Mouse (Mus musculus): ENCODE data around the gene Gramd1c. TPM values are rescaled to one million over a fixed set of nuclear protein-coding genes. Genes with fewer than 3 reads are reported as not detected.

Gramd1c gene
- 2.8 and 2.9 TPM in 2 replicates for polyA plus RNA-seq (2015; fragmentation: Nextera tagmentation; extraction: Ambion mirVana)

DNA sequence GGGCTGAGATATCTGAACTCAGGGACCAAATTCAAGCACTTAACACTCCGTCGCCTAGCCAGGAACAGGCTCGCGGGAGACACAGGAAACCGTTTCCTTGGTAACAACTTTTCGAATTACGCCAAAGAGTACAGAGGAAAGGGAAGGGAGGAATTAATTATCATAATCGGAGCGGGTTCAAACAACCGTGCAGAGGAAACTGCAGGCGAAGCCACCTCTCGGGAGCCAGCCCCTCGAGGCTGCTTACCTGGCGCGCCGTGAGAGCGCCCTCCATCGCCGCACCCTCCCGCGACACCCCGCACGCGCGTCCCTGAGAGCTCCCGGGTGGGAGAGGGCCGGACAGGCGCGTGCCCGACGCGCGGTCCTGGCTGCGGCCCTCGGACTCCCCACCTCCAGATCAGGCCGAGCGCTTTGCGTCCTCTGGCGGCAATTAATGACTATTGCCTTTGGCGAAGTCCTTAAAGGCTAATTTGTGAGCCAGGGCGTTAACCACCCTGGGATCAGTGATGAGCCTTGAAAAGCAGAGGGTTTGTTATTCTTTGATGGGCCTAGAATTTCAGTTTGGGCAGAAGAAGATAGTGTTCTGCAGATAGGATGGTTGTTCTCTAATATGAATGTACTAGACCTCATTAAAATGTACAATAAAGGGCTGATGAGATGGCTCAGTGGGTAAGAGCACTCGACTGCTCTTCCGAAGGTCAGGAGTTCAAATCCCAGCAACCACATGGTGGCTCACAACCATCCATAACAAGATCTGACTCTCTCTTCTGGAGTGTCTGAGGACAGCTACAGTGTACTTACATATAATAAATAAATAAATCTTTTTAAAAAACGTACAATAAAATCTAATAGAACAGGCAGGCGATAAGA, at the start of gene Gramd1c:
Gene Gramd1c (minus strand): TSS at position 321 of the 870 bp plus-strand sequence.
- Histone ChIP-seq H3K27ac (replicated peaks) (no peak within 1 kb of the TSS), H3K4me1 (replicated peaks) (0 out of 2 replicates have a peak, but pooled peaks cover 6% of the 10 kb centered on the region), H3K4me2 (peak within 1 kb of the TSS; percentile 74), H3K4me3 (replicated peaks) (peak within 1 kb of the TSS; percentile 59), H3K36me3 (replicated peaks) (no peaks in the 10 kb centered on the region), H3K9ac (peak within 1 kb of the TSS; percentile 42; the same call in 1 of the 2 replicates), H3K9me3 (replicated peaks) (no peaks in the 10 kb centered on the region), H3K27me3 (peaks cover 3% of the 10 kb centered on the region; the same call in 1 of the 2 replicates)
- peak; percentile 61 for ATAC-seq (ENCODE audit: insufficient read depth)
- 5% methylated on average over 45 of the region's 45 CpGs for WGBS (ENCODE audit: insufficient replicate concordance)

DNA sequence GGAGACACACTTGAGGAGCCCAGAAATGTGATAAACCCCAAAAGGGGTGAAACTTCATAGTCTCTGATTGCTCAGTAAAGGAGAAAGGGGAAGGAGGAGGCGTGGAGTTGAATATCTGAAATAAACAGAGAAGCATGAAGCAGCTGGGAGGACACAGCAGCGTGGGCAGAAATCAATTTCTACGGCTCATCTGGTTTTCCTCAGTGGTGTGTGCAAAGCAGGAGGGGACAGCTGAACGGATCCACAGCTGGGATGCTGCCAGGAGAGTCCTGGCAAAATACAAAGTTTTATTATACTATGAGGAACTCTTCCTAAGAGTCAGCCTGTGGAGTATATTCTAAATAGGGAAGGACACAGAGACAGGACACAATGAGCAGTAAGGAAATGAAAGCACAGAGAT, 45.9 kb upstream of the Gramd1c start:
- Histone ChIP-seq H3K9ac (no peak overlapping the region), H3K9me3 (replicated peaks) (no peaks in the 10 kb centered on the region), H3K4me2 (no peak overlapping the region), H3K27me3 (no peaks in the 10 kb centered on the region), H3K4me1 (replicated peaks) (no peaks in the 10 kb centered on the region), H3K27ac (replicated peaks) (no peak overlapping the region), H3K4me3 (replicated peaks) (no peak overlapping the region), H3K36me3 (replicated peaks) (peaks cover 56% of the 10 kb centered on the region)
- ATAC-seq (ENCODE audit: insufficient read depth): no peak
- 71% methylated on average over 4 of the region's 4 CpGs for WGBS (ENCODE audit: insufficient replicate concordance)

DNA sequence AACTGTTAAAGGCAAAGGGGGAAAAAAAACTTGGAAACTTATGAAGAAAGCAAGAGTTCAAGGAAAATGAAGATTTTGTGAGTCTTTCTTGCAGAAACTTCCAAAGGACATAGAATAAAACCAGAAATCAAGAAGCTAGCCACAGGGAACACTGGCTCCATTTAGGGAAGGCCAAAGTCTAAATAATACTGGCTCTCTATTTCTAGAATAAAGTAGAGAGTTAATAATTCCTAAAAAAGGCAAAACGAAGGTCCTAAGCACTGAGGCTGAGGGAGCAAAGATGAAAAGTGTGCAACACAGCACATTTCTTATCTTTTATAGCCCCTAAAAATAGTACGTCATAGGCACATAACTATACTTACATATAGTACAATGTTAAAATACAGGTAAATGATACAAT, 42.1 kb upstream of the Gramd1c start:
- no peak for ATAC-seq (ENCODE audit: insufficient read depth)
- Histone ChIP-seq H3K27ac (replicated peaks) (no peak overlapping the region), H3K27me3 (no peaks in the 10 kb centered on the region), H3K9me3 (replicated peaks) (no peaks in the 10 kb centered on the region), H3K4me2 (no peak overlapping the region), H3K9ac (no peak overlapping the region), H3K4me1 (replicated peaks) (no peaks in the 10 kb centered on the region), H3K4me3 (replicated peaks) (no peak overlapping the region), H3K36me3 (replicated peaks) (peaks cover 76% of the 10 kb centered on the region)
- WGBS (ENCODE audit: insufficient replicate concordance): 78% methylated on average over 2 of the region's 2 CpGs

DNA sequence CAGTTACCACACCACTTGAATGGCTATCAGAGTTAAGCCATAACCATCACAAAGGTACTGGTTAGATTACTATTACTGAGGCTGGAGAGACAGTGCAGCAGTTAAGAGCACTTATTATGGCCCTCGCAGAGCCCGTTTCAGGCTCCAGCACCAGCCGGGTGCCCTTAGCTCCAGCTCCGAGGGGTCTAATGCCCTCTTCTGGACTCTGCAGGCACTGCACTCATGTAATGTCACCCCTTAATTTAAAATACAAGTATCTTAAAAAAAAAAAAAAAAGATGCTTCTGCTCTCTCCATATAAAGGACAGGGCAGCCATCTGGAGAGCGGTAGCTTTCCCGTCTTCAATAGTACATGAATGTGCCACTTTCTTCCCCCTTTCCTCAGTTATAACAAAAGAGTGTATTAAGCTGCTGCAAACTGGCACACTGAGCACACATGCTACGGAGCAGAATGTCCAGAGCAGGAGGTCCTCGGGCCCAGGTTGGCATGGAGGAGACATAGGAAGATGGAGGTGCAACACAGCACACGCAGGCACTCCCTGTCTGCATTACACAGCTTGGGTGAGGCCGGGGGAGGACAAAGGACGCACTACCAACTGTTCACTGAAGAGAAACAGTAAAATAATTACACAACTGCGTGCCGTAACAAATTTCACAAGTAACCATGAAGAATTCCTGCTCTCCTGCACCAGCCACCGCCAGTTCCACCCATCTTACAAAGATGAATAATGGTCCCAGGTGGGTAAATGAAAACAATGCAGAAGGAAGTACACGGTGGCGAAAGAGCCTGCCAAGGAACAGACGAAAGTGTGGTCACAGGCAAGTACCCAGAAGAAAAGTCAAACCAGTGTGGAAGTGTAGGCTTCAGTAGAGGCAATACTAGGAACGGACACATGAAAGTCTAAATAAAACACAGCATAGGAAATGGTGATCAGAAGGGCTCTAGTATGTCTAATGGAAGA, 40.9 kb upstream of the Gramd1c start:
- H3K27me3 ChIP-seq: no peaks in the 10 kb centered on the region

DNA sequence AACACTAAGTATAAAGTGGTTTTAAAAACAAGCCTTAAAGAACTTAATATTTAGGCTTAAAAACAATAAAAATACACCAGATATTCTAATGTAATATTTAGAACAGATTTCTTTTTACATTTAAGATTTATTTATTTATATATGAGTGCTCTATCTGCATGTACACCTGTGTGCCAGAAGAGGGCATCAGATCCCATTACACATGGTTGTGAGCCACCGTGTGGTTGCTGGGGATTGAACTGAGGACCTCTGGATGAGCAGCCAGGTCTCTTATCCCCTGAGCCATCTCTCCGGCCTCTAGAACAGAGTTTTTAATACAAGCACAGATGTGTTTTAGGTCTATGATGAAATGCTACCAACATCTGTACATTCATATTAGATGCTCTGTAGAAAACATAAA, 39.8 kb upstream of the Gramd1c start:
- no peaks in the 10 kb centered on the region for H3K9me3 ChIP-seq (replicated peaks)
- peaks cover 75% of the 10 kb centered on the region for H3K36me3 ChIP-seq (replicated peaks)
- H3K4me2 ChIP-seq: no peak overlapping the region
- no peak overlapping the region for H3K4me3 ChIP-seq (replicated peaks)
- H3K9ac ChIP-seq: no peak overlapping the region
- no peaks in the 10 kb centered on the region for H3K4me1 ChIP-seq (replicated peaks)
- H3K27me3 ChIP-seq: no peaks in the 10 kb centered on the region
- no peak for ATAC-seq (ENCODE audit: insufficient read depth)
- WGBS (ENCODE audit: insufficient replicate concordance): 81% methylated on average over 2 of the region's 2 CpGs
- H3K27ac ChIP-seq (replicated peaks): no peak overlapping the region

More for the DNA sequence above, 40.9 kb upstream of the Gramd1c start:
- peaks cover 76% of the 10 kb centered on the region for H3K36me3 ChIP-seq (replicated peaks)
- H3K27ac ChIP-seq (replicated peaks): no peak overlapping the region
- H3K4me1 ChIP-seq (replicated peaks): no peaks in the 10 kb centered on the region
- H3K4me2 ChIP-seq: no peak overlapping the region
- ATAC-seq (ENCODE audit: insufficient read depth): no peak
- no peaks in the 10 kb centered on the region for H3K9me3 ChIP-seq (replicated peaks)
- H3K9ac ChIP-seq: no peak overlapping the region
- no peak overlapping the region for H3K4me3 ChIP-seq (replicated peaks)
- WGBS (ENCODE audit: insufficient replicate concordance): 79% methylated on average over 18 of the region's 18 CpGs

DNA sequence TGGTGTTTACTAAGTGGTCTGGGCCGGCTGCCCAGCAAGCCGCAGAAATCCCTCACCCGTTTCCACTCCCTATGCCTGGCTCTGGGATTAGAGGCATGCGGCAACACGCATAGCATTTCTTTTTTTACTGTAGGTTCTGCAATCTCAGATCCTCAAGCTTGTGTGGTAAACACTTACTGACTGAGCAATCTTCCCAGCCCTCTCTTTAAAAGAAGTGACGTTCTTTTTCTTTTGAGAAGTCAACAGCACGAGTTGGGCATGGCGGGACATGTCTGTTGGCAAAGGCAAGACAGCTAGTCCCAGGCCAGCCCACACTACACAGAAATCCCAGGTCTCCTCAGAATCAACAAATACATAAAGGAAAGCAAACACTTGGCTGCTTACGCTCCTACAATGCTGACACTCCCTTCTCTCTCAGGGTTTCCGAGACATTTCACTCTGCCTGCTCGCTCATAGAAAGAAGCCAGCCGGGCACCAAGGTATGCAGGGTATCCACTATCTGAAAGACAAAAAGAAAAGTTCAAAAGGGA, 38.1 kb upstream of the Gramd1c start:
- Histone ChIP-seq H3K4me3 (replicated peaks) (no peak overlapping the region), H3K27ac (replicated peaks) (no peak overlapping the region), H3K9ac (no peak overlapping the region), H3K9me3 (replicated peaks) (no peaks in the 10 kb centered on the region), H3K27me3 (no peaks in the 10 kb centered on the region), H3K4me1 (replicated peaks) (no peaks in the 10 kb centered on the region), H3K4me2 (no peak overlapping the region), H3K36me3 (replicated peaks) (peaks cover 70% of the 10 kb centered on the region)
- WGBS (ENCODE audit: insufficient replicate concordance): 83% methylated on average over 12 of the region's 12 CpGs
- ATAC-seq (ENCODE audit: insufficient read depth): no peak

DNA sequence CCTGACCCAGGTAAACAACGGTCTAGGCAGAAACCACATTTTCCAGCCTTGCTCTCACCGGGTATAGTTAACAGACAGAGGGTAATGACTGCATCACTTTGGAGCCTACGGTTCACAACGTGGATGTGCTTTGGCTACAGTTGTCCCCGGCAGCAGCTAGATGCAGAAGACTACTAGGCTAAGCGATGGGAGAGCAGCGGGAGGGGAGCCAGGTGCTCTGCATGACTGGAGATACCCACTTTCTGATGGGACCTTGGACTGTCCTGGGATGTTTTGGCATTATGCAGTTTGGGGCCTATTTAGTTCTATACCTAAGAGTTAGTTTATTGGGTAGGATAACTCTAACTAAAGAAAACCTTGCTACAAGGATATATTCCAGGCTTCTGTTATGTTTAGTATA, 36.2 kb upstream of the Gramd1c start:
- Histone ChIP-seq H3K4me3 (replicated peaks) (no peak overlapping the region), H3K36me3 (replicated peaks) (peaks cover 73% of the 10 kb centered on the region)

DNA sequence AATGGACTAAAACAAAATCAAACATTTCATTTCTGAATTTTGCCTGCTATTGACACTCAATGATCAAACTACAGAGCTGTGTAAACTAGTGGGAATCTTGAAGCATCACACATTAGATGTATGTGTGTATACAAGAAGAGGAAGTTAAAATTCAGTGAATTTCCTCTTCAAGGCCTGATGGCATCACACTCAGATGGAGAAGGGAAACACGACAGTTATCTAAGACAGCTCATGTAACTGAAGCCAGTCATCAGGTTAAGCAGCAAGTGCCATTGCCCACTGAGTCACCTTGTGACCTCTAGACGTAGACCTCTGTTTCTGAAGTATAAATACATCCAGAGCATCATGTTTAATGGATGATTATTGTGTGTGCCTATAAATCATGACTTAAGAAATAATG, 24.5 kb upstream of the Gramd1c start:
- H3K4me1 ChIP-seq (replicated peaks): no peaks in the 10 kb centered on the region
- no peaks in the 10 kb centered on the region for H3K27me3 ChIP-seq
- no peak overlapping the region for H3K9ac ChIP-seq
- no peak for ATAC-seq (ENCODE audit: insufficient read depth)
- H3K36me3 ChIP-seq (replicated peaks): peaks cover 40% of the 10 kb centered on the region
- H3K27ac ChIP-seq (replicated peaks): no peak overlapping the region
- no peak overlapping the region for H3K4me3 ChIP-seq (replicated peaks)
- H3K4me2 ChIP-seq: no peak overlapping the region
- WGBS (ENCODE audit: insufficient replicate concordance): 26% methylated on average over 2 of the region's 2 CpGs
- H3K9me3 ChIP-seq (replicated peaks): no peaks in the 10 kb centered on the region

More for the DNA sequence above, 36.2 kb upstream of the Gramd1c start:
- Histone ChIP-seq H3K4me2 (no peak overlapping the region), H3K9ac (no peak overlapping the region), H3K4me1 (replicated peaks) (no peaks in the 10 kb centered on the region), H3K27me3 (no peaks in the 10 kb centered on the region), H3K9me3 (replicated peaks) (no peaks in the 10 kb centered on the region), H3K27ac (replicated peaks) (no peak overlapping the region)
- 82% methylated on average over 7 of the region's 7 CpGs for WGBS (ENCODE audit: insufficient replicate concordance)
- ATAC-seq (ENCODE audit: insufficient read depth): no peak

DNA sequence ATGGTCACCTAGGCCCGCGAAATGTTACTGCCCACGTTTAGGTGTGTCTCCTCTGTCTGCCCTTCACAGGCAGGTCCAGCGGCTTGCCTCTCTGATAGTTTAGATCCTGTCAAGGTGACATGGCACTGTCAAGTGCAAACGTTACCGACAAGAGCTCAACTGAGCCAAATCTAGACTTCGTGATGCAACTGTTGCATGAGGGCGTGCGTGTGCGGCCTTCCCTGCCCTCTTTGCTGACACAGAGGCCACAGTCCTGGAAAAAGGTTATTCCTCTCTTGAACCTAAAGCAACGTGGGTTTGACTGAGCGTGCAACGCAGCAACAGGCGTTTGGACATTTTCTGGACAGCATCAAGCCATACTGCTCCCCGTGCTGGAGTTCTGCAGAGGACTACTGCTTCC, 1.8 kb downstream of the Gramd1c start:
- WGBS (ENCODE audit: insufficient replicate concordance): 71% methylated on average over 15 of the region's 15 CpGs

DNA sequence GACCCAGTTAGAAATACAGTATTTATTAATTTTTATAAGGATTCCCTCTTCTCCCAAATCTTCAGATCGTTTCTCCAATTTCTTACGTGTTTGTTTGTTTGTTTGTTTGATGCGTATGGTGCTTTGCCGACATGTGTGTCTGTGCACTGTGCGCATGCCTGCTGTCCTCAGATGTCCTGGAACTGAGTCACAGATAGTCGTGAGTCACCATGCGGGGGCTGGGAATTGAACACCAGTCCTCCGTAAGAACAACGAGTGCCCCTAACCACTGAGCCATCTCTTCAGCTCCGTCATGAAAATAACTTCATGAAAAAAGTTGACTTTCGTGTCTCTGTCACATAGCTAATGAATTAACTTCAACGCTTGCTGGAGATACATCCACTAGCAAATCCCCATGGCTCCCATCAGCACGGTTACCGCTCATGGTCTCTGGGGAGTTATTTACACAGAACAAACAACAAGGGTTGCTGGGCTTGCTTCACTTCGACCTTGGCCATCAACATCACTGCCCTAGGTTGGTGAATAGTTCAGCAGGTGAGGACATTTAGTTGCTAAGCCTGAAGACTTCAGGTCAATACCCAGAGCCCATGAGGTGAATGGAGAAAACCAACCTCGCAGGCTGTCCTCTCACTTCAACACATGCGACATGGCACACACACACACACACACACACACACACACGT, 2.4 kb downstream of the Gramd1c start:
- H3K4me3 ChIP-seq (replicated peaks): no peak overlapping the region
- no peak overlapping the region for H3K9ac ChIP-seq
- no peaks in the 10 kb centered on the region for H3K9me3 ChIP-seq (replicated peaks)
- H3K27ac ChIP-seq (replicated peaks): no peak overlapping the region
- peaks cover 3% of the 10 kb centered on the region; the same call in 1 of the 2 replicates for H3K27me3 ChIP-seq
- no peak overlapping the region for H3K4me2 ChIP-seq
- ATAC-seq (ENCODE audit: insufficient read depth): peak; percentile 68
- H3K36me3 ChIP-seq (replicated peaks): no peaks in the 10 kb centered on the region
- H3K4me1 ChIP-seq (replicated peaks): 0 out of 2 replicates have a peak, but pooled peaks cover 6% of the 10 kb centered on the region
- WGBS (ENCODE audit: insufficient replicate concordance): 76% methylated on average over 18 of the region's 18 CpGs

More for the DNA sequence above, 1.8 kb downstream of the Gramd1c start:
- Histone ChIP-seq H3K4me2 (no peak overlapping the region), H3K4me1 (replicated peaks) (0 out of 2 replicates have a peak, but pooled peaks cover 6% of the 10 kb centered on the region), H3K27me3 (peaks cover 3% of the 10 kb centered on the region; the same call in 1 of the 2 replicates), H3K9me3 (replicated peaks) (no peaks in the 10 kb centered on the region), H3K4me3 (replicated peaks) (no peak overlapping the region), H3K27ac (replicated peaks) (0 out of 2 replicates have a peak overlapping the region, but pooled peaks have one; percentile 19), H3K9ac (no peak overlapping the region), H3K36me3 (replicated peaks) (no peaks in the 10 kb centered on the region)
- ATAC-seq (ENCODE audit: insufficient read depth): peak; percentile 55
